Mouse (Mus musculus) cerebellum, adult 11 months (tissue): ENCODE data around the gene Clec4f.

ENCODE experiments used
- DNase-seq: peaks from one replicate; pipeline ENCODE4 v3.0.0; 2022

Clec4f gene

GRCm38 (mm10) chr6:83631815-83632214 lies 24.2 kb downstream of the Clec4f start:
- DNase-seq, result no peak

- no peak for DNase-seq
These were observed 29.2 kb downstream of the Clec4f start for GRCm38 (mm10) chr6:83626781-83627180.

DNA sequence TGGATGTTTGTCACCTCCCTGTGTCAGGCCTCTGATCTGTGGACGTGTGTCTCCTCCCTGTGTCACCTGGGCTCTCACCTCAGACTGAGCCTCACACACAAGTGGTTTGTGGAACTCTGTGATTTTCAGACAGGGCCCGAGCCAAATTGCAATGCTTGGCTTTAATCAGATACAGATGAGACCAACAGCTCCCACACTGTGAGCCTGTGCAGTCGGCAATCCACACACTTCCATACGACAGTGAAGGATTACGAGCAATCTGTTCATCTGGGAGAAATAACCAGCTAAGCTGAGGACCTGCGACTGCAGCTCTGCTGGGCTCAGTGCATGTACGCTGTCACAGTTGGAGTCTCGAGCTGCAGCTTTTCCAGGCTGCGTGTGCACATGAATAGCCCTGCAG lies 36.0 kb downstream of the Clec4f start:
- no peak for DNase-seq

DNA sequence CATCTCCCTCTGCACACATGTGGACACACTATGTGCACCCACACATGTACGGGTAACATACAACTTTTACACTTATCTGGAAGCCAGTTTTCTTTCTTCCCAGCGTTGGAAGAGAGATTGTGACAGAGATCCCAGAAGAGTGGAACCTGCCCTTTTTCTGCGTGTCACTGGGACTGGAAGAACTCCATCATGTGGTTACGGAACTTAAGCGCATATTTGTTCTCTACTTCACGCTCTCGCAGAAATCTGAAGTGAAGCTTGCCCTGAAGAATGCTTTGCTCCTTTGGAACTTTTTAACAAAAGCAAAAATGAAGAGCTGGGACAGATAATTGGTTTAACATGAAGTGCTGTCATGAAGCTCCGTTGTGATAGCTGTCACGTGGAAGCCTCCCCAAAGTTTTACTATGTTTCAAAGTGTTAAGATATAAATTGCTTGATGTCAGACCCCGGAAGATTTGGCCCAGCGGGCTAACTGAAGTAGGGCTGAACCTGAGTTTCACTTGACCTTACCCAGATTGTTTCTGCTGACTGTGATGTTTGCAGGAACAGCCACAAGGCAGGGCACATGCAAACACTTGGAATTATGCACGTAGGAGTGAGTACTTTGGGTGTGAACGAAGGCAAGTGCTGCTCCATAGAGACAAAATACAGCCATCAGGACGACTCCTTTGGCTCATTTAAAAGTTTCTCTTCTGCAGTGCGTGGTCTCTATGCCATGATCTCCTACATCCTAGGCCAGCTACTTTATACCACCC lies 38.2 kb downstream of the Clec4f start:
- no peak for DNase-seq

DNA sequence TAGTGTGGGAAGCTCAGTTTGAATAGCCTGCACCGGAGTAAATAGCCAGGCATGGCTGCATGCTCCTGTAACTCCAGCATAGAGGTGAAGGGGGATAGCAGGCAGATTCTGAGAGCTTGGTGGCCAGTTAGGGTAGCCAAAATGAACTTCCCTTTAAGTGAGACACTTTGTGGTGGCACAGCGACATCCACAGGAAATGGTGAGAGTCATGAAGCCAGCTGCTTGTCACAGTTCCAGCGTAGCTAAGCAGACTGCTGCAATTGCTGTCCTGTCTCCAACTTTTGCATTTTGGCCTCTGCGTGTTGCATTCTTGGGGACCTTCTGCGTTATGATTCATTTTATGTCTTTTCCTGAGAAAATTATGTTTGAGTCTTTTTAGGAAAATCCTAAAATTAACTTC lies 39.5 kb downstream of the Clec4f start:
- no peak for DNase-seq

DNA sequence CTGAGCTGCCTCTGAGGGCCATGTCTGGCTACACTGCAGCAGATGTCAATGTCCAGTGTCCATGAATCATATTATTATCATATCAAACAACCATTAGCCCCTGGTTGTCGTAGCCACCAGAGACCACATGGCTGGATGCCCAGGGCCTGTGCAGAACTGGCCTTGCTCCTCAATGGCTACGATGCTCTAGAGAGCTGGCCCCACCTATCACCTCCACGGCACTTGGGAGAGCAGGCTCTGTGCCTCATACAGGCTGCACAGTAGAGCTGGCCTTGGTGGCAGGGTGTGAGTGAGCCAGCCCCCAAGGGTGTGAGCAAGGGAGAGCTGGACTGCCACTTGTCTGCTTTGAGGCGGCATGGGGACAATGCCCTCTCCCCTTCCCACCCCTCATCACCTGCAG lies 41.5 kb downstream of the Clec4f start:
- no peak for DNase-seq

DNA sequence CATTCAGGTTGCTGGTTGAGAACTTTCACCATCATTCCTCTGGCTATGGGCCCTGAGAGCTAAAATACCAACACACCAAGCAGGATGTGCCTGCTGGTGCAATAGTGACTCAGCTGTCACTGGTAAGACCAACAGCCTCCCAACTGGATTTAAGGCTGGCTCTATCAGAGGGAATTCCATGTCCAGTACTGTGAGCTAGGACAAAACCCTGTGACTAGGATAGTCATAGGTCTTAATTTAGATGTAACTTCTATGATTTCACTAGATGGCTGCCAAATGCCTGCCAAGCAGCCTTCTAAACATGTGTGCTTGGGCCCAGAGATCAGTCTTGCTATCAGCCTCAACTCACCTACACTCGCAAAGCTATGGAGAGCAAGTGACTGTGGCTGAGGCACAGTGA lies 43.0 kb downstream of the Clec4f start:
- no peak for DNase-seq

DNA sequence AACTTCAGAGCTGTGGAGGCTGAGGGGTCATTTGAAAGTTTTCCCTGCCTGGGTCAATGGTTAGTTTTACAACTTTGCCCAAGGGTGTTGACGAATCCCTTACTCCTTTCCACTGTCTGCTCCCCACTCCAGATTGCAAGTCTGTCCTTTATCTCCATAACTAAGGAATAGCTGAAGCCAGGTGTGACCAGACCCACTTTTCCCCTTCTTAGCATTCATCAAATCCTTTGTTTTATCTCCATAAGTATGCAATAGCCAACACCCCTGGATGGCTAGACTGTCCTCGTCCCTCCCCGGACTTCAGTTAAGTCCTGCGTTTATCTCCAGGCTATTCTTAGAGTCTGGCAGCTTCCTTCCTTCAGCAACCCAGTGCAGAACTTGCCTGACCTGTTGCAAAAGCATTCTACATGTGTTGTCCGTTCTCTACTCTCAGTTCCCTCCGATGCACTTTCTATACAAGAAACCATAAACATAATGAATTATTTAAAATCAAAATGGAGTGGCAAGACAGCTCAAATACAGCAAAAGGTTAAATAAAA lies 56.3 kb downstream of the Clec4f start:
- no peak for DNase-seq

DNA sequence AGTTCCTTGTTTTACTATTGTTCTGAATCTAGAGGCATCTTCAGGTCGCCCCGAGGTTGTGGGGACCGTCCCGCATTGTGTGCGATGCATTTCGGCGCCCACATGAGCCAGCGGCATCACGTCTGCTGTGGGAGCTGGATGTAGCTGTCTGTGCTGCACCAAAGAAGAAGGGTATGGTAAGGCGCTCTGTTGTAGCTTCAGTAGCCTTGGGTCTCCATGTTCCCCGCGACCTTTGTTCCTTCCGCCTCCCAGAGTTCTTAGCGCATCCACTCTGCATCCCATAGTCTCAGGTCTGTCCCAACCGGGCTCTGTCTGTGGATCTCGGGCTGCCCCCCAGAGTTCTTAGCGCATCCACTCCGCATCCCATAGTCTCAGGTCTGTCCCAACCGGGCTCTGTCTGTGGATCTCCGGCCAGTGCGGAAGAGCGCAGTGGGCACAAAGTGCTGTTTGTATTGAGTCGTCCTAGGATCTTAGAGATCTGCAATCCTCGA lies 56.9 kb downstream of the Clec4f start:
- no peak for DNase-seq

DNA sequence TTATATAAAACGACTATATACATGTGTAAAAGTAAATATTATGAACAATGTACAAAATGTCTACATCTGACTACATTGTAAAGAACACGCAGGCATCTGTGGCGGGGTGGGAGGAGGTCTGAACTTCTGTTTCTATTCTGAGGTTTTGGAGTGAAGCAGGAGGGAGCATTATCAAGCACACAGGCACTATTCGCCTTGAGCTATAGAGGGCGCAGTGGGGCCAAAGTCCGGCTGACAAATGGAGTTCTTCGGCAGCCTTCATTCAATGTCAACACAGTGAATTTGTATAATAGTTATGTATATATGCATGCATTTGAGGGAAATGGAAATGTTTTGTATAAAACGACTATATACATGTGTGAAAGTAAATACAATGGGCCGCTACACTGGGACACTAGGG lies 57.3 kb downstream of the Clec4f start:
- peak; percentile 18 for DNase-seq

DNA sequence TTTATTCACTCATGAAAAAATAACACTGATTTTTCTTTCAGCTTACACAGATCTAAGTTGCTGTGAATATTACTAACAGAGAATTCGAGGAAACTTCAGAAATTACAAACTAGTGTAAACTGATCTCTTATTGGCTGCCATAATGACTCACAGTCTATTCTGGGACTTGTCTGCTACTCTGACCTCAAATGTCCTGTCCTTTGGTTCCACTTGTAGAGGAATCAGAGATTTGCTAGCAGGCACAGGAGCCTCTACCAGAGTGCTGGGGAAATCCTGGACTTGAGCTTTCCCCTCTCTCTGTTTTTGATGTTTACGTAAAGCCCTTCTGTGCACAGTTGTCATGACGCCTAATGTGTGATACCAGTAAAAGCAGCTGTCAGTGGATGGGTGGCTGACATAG lies 58.0 kb downstream of the Clec4f start:
- DNase-seq, result no peak

- DNase-seq, result no peak
These were observed 61.0 kb downstream of the Clec4f start for GRCm38 (mm10) chr6:83595035-83595434.
